Mouse (Mus musculus): ENCODE data around the gene Wars2. TPM values are rescaled to one million over a fixed set of nuclear protein-coding genes. Genes with fewer than 3 reads are reported as not detected.

Gene Wars2
- polyA plus RNA-seq, 1 experiment from 2014 or later, result 8.9 TPM

DNA sequence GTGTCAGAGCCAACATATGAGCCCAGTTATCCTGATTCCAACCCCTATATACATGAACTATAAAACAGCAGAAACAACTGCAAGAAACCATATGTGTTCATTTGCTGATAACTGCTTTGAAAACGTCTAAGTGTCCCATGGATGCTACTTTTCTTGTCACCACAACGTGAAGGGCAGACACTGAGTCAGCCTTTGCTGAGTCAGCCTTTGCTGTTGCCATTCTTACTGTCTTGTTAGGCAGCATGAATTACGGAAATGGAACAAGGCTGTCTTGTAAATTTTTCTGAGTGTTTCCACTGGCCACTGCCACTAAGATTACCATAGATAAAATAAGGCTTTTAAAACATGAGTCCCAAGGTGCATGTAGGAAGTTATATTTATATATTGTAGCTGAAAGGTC lies 7.0 kb downstream of the Wars2 start:
- H3K36me3 ChIP-seq (ENCODE audit: insufficient read depth, low read length), result peaks cover 2% of the 10 kb centered on the region; the same call in 1 of the 2 replicates
- no peaks in the 10 kb centered on the region for H3K4me1 ChIP-seq (ENCODE audit: insufficient read depth, low read length)
- no peaks in the 10 kb centered on the region for H3K27me3 ChIP-seq (ENCODE audit: insufficient read depth, low read length)
- no peak overlapping the region for H3K27ac ChIP-seq (ENCODE audit: low read length)
- H3K4me2 ChIP-seq (replicated peaks; ENCODE audit: low read depth, low read length), result no peak overlapping the region
- no peak overlapping the region for H3K9ac ChIP-seq (replicated peaks; ENCODE audit: low read length)
- no peak for ATAC-seq (ENCODE audit: low FRiP score, low TSS enrichment)
- H3K9me3 ChIP-seq (ENCODE audit: low read length), result no peaks in the 10 kb centered on the region
- WGBS, result 44% methylated on average over 3 of the region's 3 CpGs
- no peak overlapping the region for H3K4me3 ChIP-seq (ENCODE audit: low read length)

DNA sequence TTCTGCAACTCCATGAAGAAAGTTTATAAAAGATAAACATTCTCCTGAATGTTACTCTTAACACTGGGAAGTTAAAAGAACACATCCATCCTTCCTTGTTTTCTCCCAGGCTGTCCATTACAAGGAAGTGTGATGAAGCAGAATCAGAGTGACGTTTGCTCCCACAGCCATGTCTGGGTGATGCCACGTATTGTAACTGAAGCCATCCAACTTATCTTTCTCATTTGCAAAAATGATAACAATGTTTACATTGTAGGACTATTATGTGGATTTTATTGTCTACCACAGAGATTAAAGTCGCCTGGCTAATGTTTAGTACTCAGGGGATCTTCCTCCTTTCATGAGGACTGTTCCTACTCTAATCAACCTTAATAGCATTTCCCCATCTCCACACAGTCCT lies 8.2 kb downstream of the Wars2 start:
- Histone ChIP-seq H3K9ac (replicated peaks; ENCODE audit: low read length) (no peak overlapping the region), H3K4me1 (ENCODE audit: insufficient read depth, low read length) (no peaks in the 10 kb centered on the region), H3K36me3 (ENCODE audit: insufficient read depth, low read length) (peaks cover 2% of the 10 kb centered on the region; the same call in 1 of the 2 replicates), H3K27me3 (ENCODE audit: insufficient read depth, low read length) (no peaks in the 10 kb centered on the region), H3K4me3 (ENCODE audit: low read length) (no peak overlapping the region), H3K9me3 (ENCODE audit: low read length) (no peaks in the 10 kb centered on the region), H3K4me2 (replicated peaks; ENCODE audit: low read depth, low read length) (no peak overlapping the region), H3K27ac (ENCODE audit: low read length) (no peak overlapping the region)
- 54% methylated on average over 3 of the region's 3 CpGs for WGBS
- ATAC-seq (ENCODE audit: low FRiP score, low TSS enrichment), result no peak

DNA sequence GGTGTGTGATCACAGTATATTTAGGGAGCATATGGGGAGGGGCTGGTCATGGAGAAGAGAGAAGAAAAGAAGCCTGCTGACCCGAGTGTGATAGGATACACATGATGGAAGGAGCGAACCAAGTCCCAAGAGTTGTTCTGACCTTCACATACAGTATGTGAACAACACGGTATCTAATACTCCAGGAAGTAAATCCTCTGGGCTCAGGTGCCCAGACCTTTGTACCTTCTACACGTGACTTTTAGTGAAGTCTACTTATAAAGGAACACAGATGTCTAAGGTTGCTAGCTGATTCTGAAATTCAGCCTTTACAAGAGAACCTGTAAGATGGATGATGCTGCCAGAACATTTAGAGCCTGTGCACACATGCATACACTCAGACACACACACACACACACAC lies 15.4 kb downstream of the Wars2 start:
- H3K27me3 ChIP-seq (ENCODE audit: insufficient read depth, low read length), result no peaks in the 10 kb centered on the region
- no peak for ATAC-seq (ENCODE audit: low FRiP score, low TSS enrichment)
- H3K4me1 ChIP-seq (ENCODE audit: insufficient read depth, low read length), result no peaks in the 10 kb centered on the region
- H3K9me3 ChIP-seq (ENCODE audit: low read length), result peaks cover 8% of the 10 kb centered on the region
- no peak overlapping the region for H3K9ac ChIP-seq (replicated peaks; ENCODE audit: low read length)
- no peak overlapping the region for H3K27ac ChIP-seq (ENCODE audit: low read length)
- H3K4me3 ChIP-seq (ENCODE audit: low read length), result no peak overlapping the region
- H3K4me2 ChIP-seq (replicated peaks; ENCODE audit: low read depth, low read length), result no peak overlapping the region
- H3K36me3 ChIP-seq (ENCODE audit: insufficient read depth, low read length), result 0 out of 2 replicates have a peak, but pooled peaks cover 4% of the 10 kb centered on the region
- WGBS, result 88% methylated on average over 4 of the region's 4 CpGs

DNA sequence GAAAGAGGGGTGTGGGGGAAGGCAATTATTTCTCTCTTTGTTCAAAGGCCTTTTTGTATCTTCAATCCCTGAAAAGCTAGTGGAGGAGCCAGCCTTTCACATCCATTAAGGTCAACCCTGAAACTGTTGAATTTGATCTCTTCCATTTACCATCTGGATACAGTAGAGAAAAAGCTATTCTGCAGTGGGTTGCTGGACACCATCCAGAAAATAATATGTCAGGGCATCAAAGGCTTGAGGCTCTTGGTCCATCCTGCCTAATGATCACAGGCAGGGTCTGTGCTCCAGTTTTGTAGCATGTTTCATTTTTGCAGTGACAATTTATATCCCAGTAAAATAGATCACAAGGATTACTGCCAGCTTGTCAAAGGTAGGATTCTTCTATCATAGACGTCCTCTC lies 16.1 kb downstream of the Wars2 start:
- WGBS, result 78% methylated on average over 1 of the region's 1 CpGs
- H3K27me3 ChIP-seq (ENCODE audit: insufficient read depth, low read length), result no peaks in the 10 kb centered on the region

DNA sequence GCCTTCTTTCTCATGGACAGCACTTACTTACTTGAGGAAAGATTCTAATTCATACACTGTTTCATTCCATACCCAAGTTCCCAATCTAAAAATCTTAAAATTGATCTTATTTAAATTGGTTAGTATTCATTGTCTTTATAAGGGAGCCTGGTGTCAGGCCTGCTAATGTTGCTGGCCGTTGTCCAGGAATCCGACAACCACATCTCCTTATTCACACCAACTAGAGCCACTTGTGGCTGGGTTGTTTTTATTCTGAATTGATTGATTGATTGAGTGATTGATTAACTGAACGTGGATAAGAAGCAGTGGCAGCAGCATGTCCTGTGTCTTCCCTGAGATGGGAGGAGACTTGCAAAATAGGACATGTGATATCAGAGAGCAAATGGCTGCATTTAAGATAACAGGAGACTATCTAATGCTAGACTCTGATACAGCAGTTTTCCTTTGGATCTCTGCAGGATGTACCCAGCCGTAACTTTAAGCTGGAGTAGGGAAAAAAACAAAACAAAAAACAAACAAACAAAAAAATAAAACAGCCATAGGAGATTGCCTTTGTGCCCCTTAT lies 16.7 kb downstream of the Wars2 start:
- Histone ChIP-seq H3K4me1 (ENCODE audit: insufficient read depth, low read length) (no peaks in the 10 kb centered on the region), H3K4me2 (replicated peaks; ENCODE audit: low read depth, low read length) (no peak overlapping the region), H3K27ac (ENCODE audit: low read length) (no peak overlapping the region), H3K9ac (replicated peaks; ENCODE audit: low read length) (no peak overlapping the region), H3K9me3 (ENCODE audit: low read length) (peaks cover 8% of the 10 kb centered on the region), H3K36me3 (ENCODE audit: insufficient read depth, low read length) (0 out of 2 replicates have a peak, but pooled peaks cover 4% of the 10 kb centered on the region), H3K4me3 (ENCODE audit: low read length) (no peak overlapping the region), H3K27me3 (ENCODE audit: insufficient read depth, low read length) (no peaks in the 10 kb centered on the region)
- WGBS, result 40% methylated on average over 4 of the region's 4 CpGs
- ATAC-seq (ENCODE audit: low FRiP score, low TSS enrichment), result no peak

More for the DNA sequence above, 16.1 kb downstream of the Wars2 start:
- H3K9ac ChIP-seq (replicated peaks; ENCODE audit: low read length), result no peak overlapping the region
- no peak overlapping the region for H3K4me2 ChIP-seq (replicated peaks; ENCODE audit: low read depth, low read length)
- ATAC-seq (ENCODE audit: low FRiP score, low TSS enrichment), result no peak
- H3K9me3 ChIP-seq (ENCODE audit: low read length), result peaks cover 8% of the 10 kb centered on the region
- H3K4me3 ChIP-seq (ENCODE audit: low read length), result no peak overlapping the region
- 0 out of 2 replicates have a peak, but pooled peaks cover 4% of the 10 kb centered on the region for H3K36me3 ChIP-seq (ENCODE audit: insufficient read depth, low read length)
- no peak overlapping the region for H3K27ac ChIP-seq (ENCODE audit: low read length)
- H3K4me1 ChIP-seq (ENCODE audit: insufficient read depth, low read length), result no peaks in the 10 kb centered on the region

DNA sequence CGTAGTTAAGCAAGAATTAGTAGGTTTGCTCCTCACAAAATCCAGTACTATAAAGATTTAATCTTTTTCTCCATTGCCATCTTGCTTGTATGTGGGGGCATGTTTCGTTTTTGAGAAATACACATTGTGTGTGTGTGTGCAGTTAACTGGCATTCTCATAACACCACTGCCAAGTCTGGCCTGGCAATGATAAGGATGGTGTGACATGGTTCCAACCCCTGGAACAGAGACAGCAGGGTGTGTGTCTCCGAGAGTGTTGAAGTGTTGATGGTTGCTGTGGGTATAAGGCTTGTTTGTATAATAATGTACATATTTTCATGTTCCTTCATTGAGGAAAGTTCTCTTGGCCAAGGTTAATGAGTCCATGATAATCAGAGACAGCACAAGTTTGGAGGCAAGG lies 19.1 kb downstream of the Wars2 start:
- no peak overlapping the region for H3K9ac ChIP-seq (replicated peaks; ENCODE audit: low read length)
- no peaks in the 10 kb centered on the region for H3K27me3 ChIP-seq (ENCODE audit: insufficient read depth, low read length)
- no peak overlapping the region for H3K4me2 ChIP-seq (replicated peaks; ENCODE audit: low read depth, low read length)
- 0 out of 2 replicates have a peak, but pooled peaks cover 3% of the 10 kb centered on the region for H3K36me3 ChIP-seq (ENCODE audit: insufficient read depth, low read length)
- no peak for ATAC-seq (ENCODE audit: low FRiP score, low TSS enrichment)
- no peak overlapping the region for H3K27ac ChIP-seq (ENCODE audit: low read length)
- 0 out of 2 replicates have a peak, but pooled peaks cover 3% of the 10 kb centered on the region for H3K4me1 ChIP-seq (ENCODE audit: insufficient read depth, low read length)
- no peak overlapping the region for H3K4me3 ChIP-seq (ENCODE audit: low read length)
- H3K9me3 ChIP-seq (ENCODE audit: low read length), result peaks cover 8% of the 10 kb centered on the region
- WGBS, result 93% methylated on average over 3 of the region's 3 CpGs

DNA sequence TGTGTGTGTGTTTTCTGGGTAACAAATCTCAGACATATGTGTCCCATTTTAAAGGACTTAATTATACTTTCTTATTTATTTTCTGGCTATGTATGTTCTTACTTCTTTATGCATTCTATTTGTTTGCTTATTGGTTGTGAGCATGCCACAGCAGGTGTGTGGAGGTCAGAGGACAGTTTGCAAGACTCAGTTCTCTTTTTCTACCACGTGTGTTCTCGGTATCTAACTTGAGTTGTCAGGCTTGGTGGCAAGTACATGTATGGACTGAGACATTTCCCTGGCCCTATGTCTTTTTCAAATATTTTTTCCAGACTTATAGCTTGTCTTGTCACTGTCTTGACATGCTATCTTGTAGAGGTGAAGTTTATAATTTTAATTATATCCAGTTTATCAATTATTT lies 21.3 kb downstream of the Wars2 start:
- Histone ChIP-seq H3K36me3 (ENCODE audit: insufficient read depth, low read length) (no peaks in the 10 kb centered on the region), H3K27ac (ENCODE audit: low read length) (no peak overlapping the region), H3K4me1 (ENCODE audit: insufficient read depth, low read length) (0 out of 2 replicates have a peak, but pooled peaks cover 3% of the 10 kb centered on the region), H3K4me2 (replicated peaks; ENCODE audit: low read depth, low read length) (no peak overlapping the region), H3K9me3 (ENCODE audit: low read length) (peaks cover 8% of the 10 kb centered on the region), H3K27me3 (ENCODE audit: insufficient read depth, low read length) (no peaks in the 10 kb centered on the region), H3K9ac (replicated peaks; ENCODE audit: low read length) (no peak overlapping the region), H3K4me3 (ENCODE audit: low read length) (no peak overlapping the region)
- WGBS, result 98% methylated on average over 2 of the region's 2 CpGs
- no peak for ATAC-seq (ENCODE audit: low FRiP score, low TSS enrichment)

DNA sequence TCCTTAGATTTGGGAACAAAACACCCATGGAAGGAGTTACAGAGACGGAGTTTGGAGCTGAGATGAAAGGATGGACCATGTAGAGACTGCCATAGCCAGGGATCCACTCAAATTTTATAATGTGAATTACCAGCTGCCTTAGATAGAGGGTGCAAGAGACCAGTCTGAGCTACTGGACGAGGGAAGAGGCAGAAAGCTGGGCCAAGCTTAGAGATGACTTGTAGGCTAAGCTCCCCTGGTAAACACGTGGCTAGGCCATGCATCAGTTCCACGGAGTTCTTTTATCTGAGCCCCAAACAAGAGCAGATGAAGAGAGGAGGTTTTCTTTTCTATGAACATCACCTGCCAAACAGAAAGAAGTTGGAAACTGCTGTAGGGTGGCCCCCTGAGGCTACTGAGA lies 26.9 kb downstream of the Wars2 start:
- Histone ChIP-seq H3K4me1 (ENCODE audit: insufficient read depth, low read length) (0 out of 2 replicates have a peak, but pooled peaks cover 3% of the 10 kb centered on the region), H3K9me3 (ENCODE audit: low read length) (no peaks in the 10 kb centered on the region), H3K27ac (ENCODE audit: low read length) (no peak overlapping the region), H3K4me3 (ENCODE audit: low read length) (no peak overlapping the region), H3K9ac (replicated peaks; ENCODE audit: low read length) (no peak overlapping the region), H3K36me3 (ENCODE audit: insufficient read depth, low read length) (no peaks in the 10 kb centered on the region), H3K27me3 (ENCODE audit: insufficient read depth, low read length) (no peaks in the 10 kb centered on the region), H3K4me2 (replicated peaks; ENCODE audit: low read depth, low read length) (no peak overlapping the region)
- WGBS, result 72% methylated on average over 4 of the region's 4 CpGs
- ATAC-seq (ENCODE audit: low FRiP score, low TSS enrichment), result no peak

DNA sequence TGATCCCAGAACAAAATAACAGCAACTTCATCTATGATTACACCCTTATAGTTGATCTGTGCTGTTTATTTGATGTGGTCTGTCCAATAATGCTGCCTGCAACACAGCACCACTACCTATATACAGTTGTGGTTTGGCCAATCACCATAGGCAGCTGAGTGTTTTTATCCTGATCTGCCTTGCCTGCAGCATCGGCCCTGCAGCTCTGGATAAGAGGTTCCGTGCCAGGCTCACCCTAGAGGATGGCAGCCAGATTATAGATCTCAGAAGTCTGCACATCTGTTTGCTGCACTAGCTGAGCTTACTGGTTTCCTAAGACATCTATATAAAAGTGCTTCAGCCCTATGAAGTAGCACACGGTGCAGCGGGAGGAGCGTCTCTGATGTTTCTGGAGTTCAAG lies 32.3 kb downstream of the Wars2 start:
- ATAC-seq (ENCODE audit: low FRiP score, low TSS enrichment), result no peak
- H3K9me3 ChIP-seq (ENCODE audit: low read length), result no peaks in the 10 kb centered on the region

DNA sequence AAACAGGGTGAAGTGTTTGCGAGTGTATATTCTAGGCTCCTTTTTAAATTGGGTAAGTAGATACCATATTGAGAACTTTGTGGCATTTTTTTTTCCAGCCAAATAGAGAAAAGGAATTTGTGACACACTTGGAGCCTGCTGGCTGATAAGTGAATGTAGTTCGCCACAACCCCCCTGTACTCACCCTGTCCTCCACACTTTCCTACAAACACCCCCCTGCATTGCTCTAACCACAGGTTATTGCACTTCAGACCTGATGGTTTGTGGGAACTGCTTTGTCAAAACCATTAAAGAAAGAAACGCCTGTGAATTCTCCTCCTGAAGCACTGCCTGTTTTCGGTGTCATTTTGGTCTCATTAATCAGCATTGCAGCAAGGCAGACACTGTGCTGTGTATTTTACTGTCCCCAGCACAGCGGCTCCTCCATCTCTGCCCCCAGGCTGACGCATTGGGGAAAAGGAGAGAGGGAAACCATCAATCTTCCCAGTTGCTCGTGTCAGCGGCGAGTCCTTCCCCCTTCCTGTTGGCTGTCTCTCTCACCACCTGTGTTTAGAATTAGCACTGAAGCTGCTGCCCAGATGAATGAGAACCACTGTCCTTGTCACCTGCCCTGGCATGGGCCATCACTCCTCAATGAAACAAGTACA lies 33.9 kb downstream of the Wars2 start:
- Histone ChIP-seq H3K27ac (ENCODE audit: low read length) (no peak overlapping the region), H3K4me1 (ENCODE audit: insufficient read depth, low read length) (0 out of 2 replicates have a peak, but pooled peaks cover 3% of the 10 kb centered on the region), H3K9ac (replicated peaks; ENCODE audit: low read length) (no peak overlapping the region), H3K4me3 (ENCODE audit: low read length) (no peak overlapping the region), H3K36me3 (ENCODE audit: insufficient read depth, low read length) (no peaks in the 10 kb centered on the region), H3K9me3 (ENCODE audit: low read length) (no peaks in the 10 kb centered on the region), H3K4me2 (replicated peaks; ENCODE audit: low read depth, low read length) (no peak overlapping the region), H3K27me3 (ENCODE audit: insufficient read depth, low read length) (no peaks in the 10 kb centered on the region)
- peak; percentile 39; the same call in 1 of the 2 replicates for ATAC-seq (ENCODE audit: low FRiP score, low TSS enrichment)
- 24% methylated on average over 8 of the region's 9 CpGs for WGBS

More for the DNA sequence above, 32.3 kb downstream of the Wars2 start:
- Histone ChIP-seq H3K27ac (ENCODE audit: low read length) (no peak overlapping the region), H3K4me3 (ENCODE audit: low read length) (no peak overlapping the region), H3K9ac (replicated peaks; ENCODE audit: low read length) (no peak overlapping the region), H3K4me1 (ENCODE audit: insufficient read depth, low read length) (0 out of 2 replicates have a peak, but pooled peaks cover 3% of the 10 kb centered on the region), H3K27me3 (ENCODE audit: insufficient read depth, low read length) (no peaks in the 10 kb centered on the region), H3K36me3 (ENCODE audit: insufficient read depth, low read length) (no peaks in the 10 kb centered on the region), H3K4me2 (replicated peaks; ENCODE audit: low read depth, low read length) (no peak overlapping the region)
- 88% methylated on average over 5 of the region's 5 CpGs for WGBS

Data from kidney, embryonic 16.5 days (tissue).